Mouse (Mus musculus) forebrain, embryonic 10.5 days (tissue): ENCODE data around the gene Fam83b. TPM values are rescaled to one million over a fixed set of nuclear protein-coding genes. Genes with fewer than 3 reads are reported as not detected.

Source experiments
- DNase-seq: peaks from one replicate; pipeline ENCODE4 v3.0.0-alpha.2; 2017; ENCODE audit warnings: low spot score; ENCODE audit errors: extremely low spot score
- H3K27ac ChIP-seq: fragments of 300-500 bp; sonication (generic); 2 replicates; pipeline ENCODE4 v1.5.1; 2016; ENCODE audit warnings: mild to moderate bottlenecking
- H3K27me3 ChIP-seq: fragments of 300-500 bp; sonication (generic); 2 replicates; pipeline ENCODE4 v1.6.1; 2016; ENCODE audit warnings: mild to moderate bottlenecking; ENCODE audit not compliant: poor library complexity, severe bottlenecking
- H3K36me3 ChIP-seq: fragments of 300-500 bp; sonication (generic); replicated peaks from 2 replicates; pipeline ENCODE4 v1.6.1; 2016; ENCODE audit warnings: mild to moderate bottlenecking, moderate library complexity
- H3K4me1 ChIP-seq: fragments of 300-500 bp; sonication (generic); 2 replicates; pipeline ENCODE4 v1.6.1; 2016
- H3K4me3 ChIP-seq: fragments of 300-500 bp; sonication (generic); 2 replicates; pipeline ENCODE4 v1.5.1; 2016; ENCODE audit warnings: mild to moderate bottlenecking, moderate library complexity
- H3K9me3 ChIP-seq: fragments of 300-500 bp; sonication (generic); 2 replicates; pipeline ENCODE4 v1.6.1; 2016; ENCODE audit warnings: mild to moderate bottlenecking, moderate library complexity
- WGBS: fragments of 180-500 bp; shearing (Covaris S2); methylation state at CpG from one replicate; pipeline ENCODE4 v1.1.7; 2016; 5-methylcytosine and 5-hydroxymethylcytosine counted together
- polyA plus RNA-seq: library from polyadenylated mRNA; unstranded; fragments of >200 nt; fragmentation: Nextera tagmentation; extraction: Ambion mirVana; gene quantifications from 2 replicates; pipeline ENCODE4 v1.2.1, GENCODE M21; 2016

The Fam83b gene
- polyA plus RNA-seq, 1 experiment from 2014 or later: 0.45 TPM

DNA sequence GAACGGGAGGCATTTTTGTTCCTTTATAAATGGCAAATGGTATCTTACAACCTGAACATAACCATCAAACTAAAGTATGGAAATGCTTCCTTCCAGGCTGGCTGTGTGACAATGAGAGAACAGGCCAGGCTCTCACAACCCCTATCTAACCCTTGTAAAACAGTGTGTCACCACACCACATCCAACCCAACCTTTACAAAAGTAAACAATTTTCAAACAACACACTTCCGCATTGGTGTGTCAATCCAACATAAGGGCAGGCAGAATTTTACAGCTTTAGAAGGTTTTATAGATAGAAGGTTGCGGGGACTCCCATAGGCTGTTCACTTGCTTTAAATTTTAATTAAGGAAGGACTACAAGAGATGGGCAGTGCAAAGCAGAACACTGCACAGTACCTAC is 77.2 kb downstream of the Fam83b start:
- H3K9me3 ChIP-seq: no peaks in the 10 kb centered on the region
- H3K27ac ChIP-seq: no peak overlapping the region
- no peak for DNase-seq
- no peaks in the 10 kb centered on the region for H3K36me3 ChIP-seq
- WGBS: 93% methylated on average over 3 of the region's 3 CpGs
- no peak overlapping the region for H3K4me3 ChIP-seq
- H3K4me1 ChIP-seq: no peaks in the 10 kb centered on the region
- H3K27me3 ChIP-seq: no peaks in the 10 kb centered on the region

DNA sequence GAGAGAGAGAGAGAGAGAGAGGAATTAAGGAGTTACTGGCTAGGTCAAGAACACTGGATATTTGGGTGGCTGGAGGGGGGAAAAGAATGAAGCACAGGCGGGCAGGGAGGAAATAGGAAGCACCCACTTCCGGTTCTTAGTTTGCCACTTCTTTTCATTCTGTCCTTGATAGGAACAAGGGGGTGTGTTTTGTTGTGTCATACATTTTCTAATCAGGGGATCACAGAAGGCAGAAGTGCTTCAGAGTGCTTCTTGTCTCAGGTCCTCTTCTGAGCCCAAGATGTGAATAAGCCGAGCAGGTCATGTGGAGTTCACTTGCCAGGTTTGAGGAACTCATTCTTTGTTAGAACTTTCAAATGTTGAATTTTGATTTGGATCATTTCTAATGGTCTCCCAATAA is 86.8 kb downstream of the Fam83b start:
- no peaks in the 10 kb centered on the region for H3K36me3 ChIP-seq
- no peak overlapping the region for H3K4me3 ChIP-seq
- DNase-seq: no peak
- H3K27me3 ChIP-seq: no peaks in the 10 kb centered on the region
- WGBS: 92% methylated on average over 3 of the region's 3 CpGs
- H3K4me1 ChIP-seq: no peaks in the 10 kb centered on the region
- H3K9me3 ChIP-seq: no peaks in the 10 kb centered on the region
- no peak overlapping the region for H3K27ac ChIP-seq

GRCm38 (mm10) chr9:76469500-76469899 is 97.4 kb downstream of the Fam83b start:
- peaks cover 20% of the 10 kb centered on the region for H3K4me1 ChIP-seq
- no peak for DNase-seq
- 25% methylated on average over 4 of the region's 4 CpGs for whole genome bisulfite sequencing
- H3K36me3 ChIP-seq: no peaks in the 10 kb centered on the region
- no peak overlapping the region for H3K4me3 ChIP-seq
- peaks cover 9% of the 10 kb centered on the region; the same call in 1 of the 2 replicates for H3K27me3 ChIP-seq
- H3K27ac ChIP-seq: no peak overlapping the region
- H3K9me3 ChIP-seq: no peaks in the 10 kb centered on the region

- H3K4me1 ChIP-seq: no peaks in the 10 kb centered on the region
- no peak for DNase-seq
These were observed 105.4 kb downstream of the Fam83b start for GRCm38 (mm10) chr9:76461547-76461946.

GRCm38 (mm10) chr9:76455703-76456102 is 111.2 kb downstream of the Fam83b start:
- WGBS: 93% methylated on average over 3 of the region's 3 CpGs
- Histone ChIP-seq H3K36me3 (no peaks in the 10 kb centered on the region), H3K9me3 (no peaks in the 10 kb centered on the region), H3K4me1 (no peaks in the 10 kb centered on the region), H3K4me3 (no peak overlapping the region), H3K27me3 (no peaks in the 10 kb centered on the region), H3K27ac (no peak overlapping the region)
- no peak for DNase-seq

More at GRCm38 (mm10) chr9:76461547-76461946, 105.4 kb downstream of the Fam83b start:
- Histone ChIP-seq H3K27me3 (0 out of 2 replicates have a peak, but pooled peaks cover 2% of the 10 kb centered on the region), H3K36me3 (no peaks in the 10 kb centered on the region), H3K9me3 (no peaks in the 10 kb centered on the region), H3K27ac (no peak overlapping the region), H3K4me3 (no peak overlapping the region)

Other genes with a start within 250 kb of the Fam83b start
- 0.30 and 0.42 TPM in 2 replicates for gene Hcrtr2, start 243.3 kb downstream of the Fam83b start, polyA plus RNA-seq